Mouse (Mus musculus): ENCODE data around the gene Endou.
A peak's percentile ranks its signal among the peaks of the same experiment; 100 is the strongest.

Endou gene

DNA sequence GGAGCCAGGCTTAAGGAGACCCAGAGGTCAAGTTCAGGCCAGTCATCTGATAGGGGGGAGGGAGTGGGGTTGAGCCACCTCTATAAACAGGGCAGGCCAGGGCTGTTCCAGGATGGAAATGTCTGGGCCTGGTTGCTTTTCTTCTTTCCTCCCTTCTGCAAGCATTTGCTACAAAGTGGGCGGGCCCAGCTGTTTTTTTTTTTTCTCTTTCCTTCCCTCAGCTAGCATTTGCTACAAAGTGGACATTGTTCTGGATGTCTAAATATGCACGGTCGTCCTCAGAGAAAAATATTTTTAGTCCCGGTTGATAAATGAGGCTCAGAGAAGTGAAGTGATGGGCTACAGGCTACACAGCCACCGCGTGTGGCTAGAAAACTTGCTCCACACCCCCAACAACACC lies 23.3 kb upstream of the Endou start:
- DNase-seq (ENCODE audit: low read depth) = no peak

DNA sequence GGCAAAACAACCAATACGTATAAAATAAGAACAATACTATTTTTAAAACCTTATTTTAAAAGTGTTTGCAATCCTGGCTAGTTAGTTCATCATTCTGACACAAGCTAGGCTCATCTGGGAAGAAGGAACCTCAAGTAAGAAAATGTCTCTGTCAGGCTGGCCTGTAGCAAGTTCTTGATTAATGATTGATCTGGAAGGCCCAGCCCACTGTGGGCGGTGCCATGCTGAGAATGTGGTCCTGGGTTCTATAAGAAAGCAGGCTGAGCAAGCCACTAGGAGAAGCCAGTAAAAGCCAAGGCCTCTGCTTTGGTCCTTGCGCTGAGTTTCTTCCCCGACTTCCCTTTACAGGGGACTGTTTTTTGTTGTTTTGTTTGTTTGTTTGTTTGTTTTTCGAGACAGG lies 21.4 kb upstream of the Endou start:
- no peak for DNase-seq (ENCODE audit: low read depth)

DNA sequence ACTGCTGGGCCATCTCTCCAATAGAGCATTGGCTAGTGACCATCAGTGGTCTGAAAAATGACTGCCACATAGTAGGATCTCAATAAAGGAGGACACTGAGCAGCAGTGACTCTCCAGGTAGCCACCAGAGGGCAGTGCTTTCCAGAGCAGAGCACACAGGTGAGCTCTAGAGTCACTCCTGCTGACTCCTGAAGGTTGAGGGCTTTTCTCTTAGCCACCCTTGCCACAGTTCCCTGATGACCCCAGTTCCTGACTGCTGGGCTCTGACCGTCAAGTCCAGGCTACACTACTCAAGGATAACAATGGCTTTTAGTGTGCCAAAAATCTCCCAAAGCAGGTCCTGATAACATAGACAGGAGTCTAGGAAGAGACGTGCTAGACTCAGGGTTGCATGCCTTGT lies 20.5 kb upstream of the Endou start:
- DNase-seq (ENCODE audit: low read depth) = peak; percentile 73

- DNase-seq (ENCODE audit: low read depth) = peak; percentile 46
These were observed 19.6 kb upstream of the Endou start for GRCm38 (mm10) chr15:97750697-97751096.

DNA sequence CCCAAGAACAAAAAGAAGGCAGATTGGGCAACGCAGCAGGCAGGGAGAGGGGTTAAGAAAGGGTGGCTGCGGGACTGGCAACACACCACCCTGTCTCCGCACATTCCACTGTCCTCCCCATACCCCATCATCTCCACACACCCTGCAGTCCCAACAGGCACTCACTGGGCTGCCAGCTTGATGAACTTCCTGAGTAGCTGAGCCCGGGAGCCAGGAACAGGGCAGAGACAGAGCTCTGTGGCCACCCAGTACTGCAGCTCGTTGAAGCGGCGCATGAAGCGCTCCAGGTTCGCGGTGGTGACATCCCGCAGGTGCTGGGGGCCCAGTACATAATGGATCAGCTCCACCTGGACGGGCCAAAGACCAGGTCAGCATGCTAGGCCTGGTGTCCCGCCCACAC lies 18.7 kb upstream of the Endou start:
- no peak for DNase-seq (ENCODE audit: low read depth)

GRCm38 (mm10) chr15:97749397-97749796 lies 18.3 kb upstream of the Endou start:
- no peak for DNase-seq (ENCODE audit: low read depth)

- no peak for DNase-seq (ENCODE audit: low read depth)
These were observed 17.8 kb upstream of the Endou start for GRCm38 (mm10) chr15:97748964-97749363.

- DNase-seq (ENCODE audit: low read depth) = no peak
These were observed 17.2 kb upstream of the Endou start for GRCm38 (mm10) chr15:97748309-97748708.

- no peak for DNase-seq (ENCODE audit: low read depth)
These were observed 16.3 kb upstream of the Endou start for GRCm38 (mm10) chr15:97747486-97747885.

DNA sequence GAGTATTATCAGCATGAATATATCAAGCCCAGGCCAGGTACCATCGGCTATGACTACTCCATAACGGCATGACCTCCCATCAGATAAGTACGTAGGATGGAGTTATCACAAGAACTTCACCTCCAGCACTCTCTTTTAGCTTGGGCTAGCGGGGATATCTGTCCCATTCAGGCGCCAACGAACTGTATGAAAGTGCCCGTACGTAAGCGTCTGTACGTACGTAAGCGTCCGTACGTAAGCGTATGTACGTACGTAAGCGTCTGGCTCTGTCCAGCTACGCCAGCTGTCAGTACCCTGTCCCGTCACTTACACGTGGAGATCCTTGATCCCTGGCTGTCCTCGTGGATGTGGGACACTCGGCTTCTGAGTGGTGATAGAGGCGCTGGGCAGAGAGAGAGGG lies 15.6 kb upstream of the Endou start:
- no peak for DNase-seq (ENCODE audit: low read depth)

DNA sequence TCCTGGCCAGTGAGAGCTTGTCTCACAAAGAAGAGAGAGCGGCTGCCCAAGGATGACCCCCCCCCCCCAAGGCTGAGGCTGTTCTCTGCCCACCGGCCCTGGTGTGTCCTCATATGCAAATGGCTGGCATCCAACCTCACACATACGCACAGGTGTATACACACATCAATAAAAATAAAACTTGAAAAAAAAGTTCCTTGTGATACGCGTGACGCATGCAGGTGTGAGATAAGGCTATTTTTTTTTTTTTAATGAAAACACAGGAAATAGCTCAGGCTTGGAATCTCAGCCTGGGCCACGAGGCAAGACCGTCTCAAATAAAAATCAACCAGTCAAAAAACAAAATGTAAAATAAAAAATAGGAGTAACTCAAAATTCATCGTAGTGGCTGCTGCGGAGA lies 15.1 kb upstream of the Endou start:
- DNase-seq (ENCODE audit: low read depth) = no peak

DNA sequence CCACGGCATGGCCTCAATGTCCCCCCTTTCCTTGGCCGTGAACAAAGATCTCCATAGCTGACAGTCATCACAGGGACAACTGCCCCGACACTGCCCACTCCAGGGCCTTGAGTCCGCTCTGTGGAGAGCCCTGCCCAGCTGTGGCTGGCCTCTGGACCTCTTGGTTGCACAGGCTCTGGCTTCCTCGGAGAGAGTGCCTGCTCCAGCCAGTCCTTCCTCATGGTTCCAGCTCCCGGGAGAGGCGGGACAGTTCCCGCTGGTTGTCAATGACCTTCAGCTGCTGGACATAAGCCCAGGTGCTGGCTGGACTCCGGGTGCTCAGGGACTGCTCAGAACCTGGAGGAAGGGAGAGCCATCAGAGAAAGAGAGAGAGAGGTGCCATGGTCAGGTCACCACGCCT lies 14.2 kb upstream of the Endou start:
- no peak for DNase-seq (ENCODE audit: low read depth)

DNA sequence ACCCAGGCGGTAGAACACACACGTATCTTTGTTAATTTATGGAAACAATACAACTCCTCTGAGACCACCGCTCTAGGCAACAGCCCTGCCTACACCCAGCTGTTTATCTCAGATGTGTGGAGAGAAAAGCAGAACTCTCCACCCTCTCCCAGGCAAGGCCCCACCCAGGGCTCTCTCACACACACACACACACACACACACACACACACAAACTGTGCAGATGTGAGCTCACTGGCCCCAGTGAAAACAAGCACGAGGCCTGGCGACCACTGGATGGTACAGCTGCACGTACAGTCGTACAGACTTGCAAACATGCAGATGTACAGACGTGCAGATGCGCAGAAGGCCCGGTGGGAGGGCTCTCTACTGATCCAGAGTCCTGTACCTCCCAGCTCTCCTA lies 13.8 kb upstream of the Endou start:
- DNase-seq (ENCODE audit: low read depth) = no peak

DNA sequence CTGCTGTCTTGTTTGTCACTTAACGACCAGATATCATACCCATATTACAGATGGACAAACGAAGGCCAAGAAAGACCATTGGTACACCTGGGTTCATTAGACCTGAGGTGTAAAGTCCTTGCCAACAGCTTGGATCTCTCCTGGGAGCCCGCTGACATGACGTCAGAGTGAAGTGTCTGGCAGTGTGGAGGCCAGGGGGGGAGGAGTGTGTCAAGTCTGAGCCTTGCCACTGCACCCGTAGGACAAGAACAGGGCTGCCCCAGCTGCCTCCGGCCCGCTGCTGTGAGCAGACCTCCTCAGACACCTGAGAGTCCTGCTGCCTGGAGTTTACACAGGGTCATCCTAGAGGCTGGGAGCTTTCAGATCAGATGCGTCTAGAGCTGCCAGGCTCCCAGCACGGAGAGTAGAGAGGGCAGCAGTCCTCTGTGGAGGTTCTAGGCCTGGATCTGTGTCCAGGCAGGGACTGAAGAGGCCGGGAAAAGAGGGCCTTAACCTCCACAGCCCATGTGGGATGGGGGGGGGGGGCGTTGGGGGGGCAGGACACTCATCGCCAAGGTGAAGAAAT lies 12.9 kb upstream of the Endou start:
- no peak for DNase-seq (ENCODE audit: low read depth)

DNA sequence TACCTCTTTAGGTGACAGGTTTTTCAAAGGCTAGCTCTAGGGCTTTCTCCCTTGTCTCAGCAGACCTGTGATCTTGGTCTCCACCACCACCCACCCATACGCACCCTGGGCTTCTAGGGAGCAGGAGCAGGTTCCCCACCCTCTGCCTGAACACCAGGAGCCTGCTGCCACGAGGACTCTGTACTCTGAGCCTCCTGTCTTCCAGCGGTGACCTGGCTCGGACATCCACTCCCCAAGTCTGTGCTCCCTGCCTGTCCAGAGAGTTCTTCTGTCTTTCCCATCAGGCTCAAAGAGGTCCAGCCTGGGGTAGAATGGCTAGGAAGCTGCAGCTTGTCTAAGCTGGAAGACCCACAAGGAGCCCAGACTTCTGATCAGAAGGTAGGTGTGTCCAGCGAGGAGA lies 12.1 kb upstream of the Endou start:
- DNase-seq (ENCODE audit: low read depth) = no peak

GRCm38 (mm10) chr15:97742600-97742999 lies 11.5 kb upstream of the Endou start:
- no peak for DNase-seq (ENCODE audit: low read depth)

DNA sequence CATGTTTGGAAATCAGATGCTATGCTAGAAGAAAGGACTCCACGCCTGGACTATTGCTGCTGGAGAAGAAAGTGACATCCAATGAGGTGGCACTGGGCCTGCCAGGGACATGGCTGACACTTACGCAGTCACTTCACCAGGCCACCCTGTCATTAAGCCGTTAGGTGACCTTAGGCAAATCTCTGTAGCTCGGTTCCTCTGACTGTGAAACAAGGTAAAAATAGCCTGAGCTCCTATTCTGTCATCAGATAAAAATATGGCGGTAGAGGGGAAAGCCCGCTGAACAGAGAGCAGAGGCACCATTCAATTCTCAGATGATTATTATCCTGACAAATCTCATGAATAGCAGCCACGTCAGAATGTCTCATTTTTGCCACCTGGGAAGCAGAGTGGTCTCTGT lies 10.9 kb upstream of the Endou start:
- no peak for DNase-seq (ENCODE audit: low read depth)

- DNase-seq (ENCODE audit: low read depth) = no peak
These were observed 10.5 kb upstream of the Endou start for GRCm38 (mm10) chr15:97741662-97742061.

GRCm38 (mm10) chr15:97740283-97740732 lies 9.2 kb upstream of the Endou start:
- DNase-seq (ENCODE audit: low read depth) = no peak

- no peak for DNase-seq (ENCODE audit: low read depth)
These were observed 7.8 kb upstream of the Endou start for GRCm38 (mm10) chr15:97738923-97739322.

- no peak for DNase-seq (ENCODE audit: low read depth)
These were observed 849 bp upstream of the Endou start for GRCm38 (mm10) chr15:97731988-97732387.

GRCm38 (mm10) chr15:97730365-97730764 lies 774 bp downstream of the Endou start:
- no peak for DNase-seq (ENCODE audit: low read depth)

DNA sequence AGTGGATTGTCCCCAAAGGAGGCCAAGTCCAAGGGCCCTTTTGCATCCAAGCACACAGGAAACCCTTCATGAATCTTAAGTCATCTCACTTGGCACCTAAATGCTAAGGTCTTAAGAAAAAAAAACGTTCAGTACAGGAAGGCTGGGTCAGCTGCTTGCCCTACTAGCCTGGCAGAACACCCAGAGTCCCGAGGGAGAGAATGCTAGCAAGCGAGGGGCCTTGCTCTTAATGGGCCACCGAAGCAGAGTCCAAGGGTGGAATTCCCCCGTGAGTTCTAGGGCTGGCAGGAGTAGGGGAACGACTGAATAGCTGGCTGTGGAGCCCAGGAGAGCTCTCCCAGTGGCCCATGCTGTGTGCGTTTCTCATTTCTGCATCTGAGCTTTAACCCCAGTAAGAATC lies 2.3 kb downstream of the Endou start:
- no peak for DNase-seq (ENCODE audit: low read depth)

- no peak for DNase-seq (ENCODE audit: low read depth)
These were observed 2.7 kb downstream of the Endou start for GRCm38 (mm10) chr15:97728394-97728793.

GRCm38 (mm10) chr15:97727520-97727919 lies 3.6 kb downstream of the Endou start:
- DNase-seq (ENCODE audit: low read depth) = no peak
